Mouse (Mus musculus): ENCODE data around the gene Ccdc180.

The Ccdc180 gene

GRCm38 (mm10) chr4:45971806-45972447 is 81.8 kb downstream of the Ccdc180 start:
- peak; percentile 95 for DNase-seq (ENCODE audit: low spot score)

GRCm38 (mm10) chr4:45972448-45972854 is 82.3 kb downstream of the Ccdc180 start:
- DNase-seq (ENCODE audit: low spot score): peak; percentile 65

GRCm38 (mm10) chr4:45972951-45973350 is 82.8 kb downstream of the Ccdc180 start:
- no peak for DNase-seq (ENCODE audit: low spot score)

GRCm38 (mm10) chr4:45976931-45977667 is 87.0 kb downstream of the Ccdc180 start:
- no peak for DNase-seq (ENCODE audit: low spot score)

- DNase-seq (ENCODE audit: low spot score): no peak
Measured at GRCm38 (mm10) chr4:45979916-45980315, 89.8 kb downstream of the Ccdc180 start.

GRCm38 (mm10) chr4:45981054-45981453 is 91.0 kb downstream of the Ccdc180 start:
- DNase-seq (ENCODE audit: low spot score): no peak

GRCm38 (mm10) chr4:45990427-45991135 is 100.5 kb downstream of the Ccdc180 start:
- DNase-seq (ENCODE audit: low spot score): no peak

GRCm38 (mm10) chr4:45998536-45998935 is 108.4 kb downstream of the Ccdc180 start:
- no peak for DNase-seq (ENCODE audit: low spot score)

Data from ovary, adult 18-20 months (tissue).